Mouse (Mus musculus): Measurements from ENCODE around the gene Sec22b.

- TF ChIP-seq GATA1 (IDR thresholded peaks at IDR 0.05; ENCODE audit: borderline replicate concordance, low read length): no peak
- TF ChIP-seq FLI1 (IDR thresholded peaks at IDR 0.05; ENCODE audit: low read length): no peak
Measured at GRCm38 (mm10) chr3:97859400-97859799, 41.6 kb upstream of the Sec22b start.
